Mouse (Mus musculus) bone marrow, adult 2 months (tissue): ENCODE measurements at regions not wholly inside any gene's neighbourhood (a gene's known extent, or its start where the extent isn't known, plus 50 kb on each side); places are given as distances from the start of the nearest gene placed in this dataset.

Source experiments
- CTCF ChIP-seq: fragments of 200-500 bp; IDR thresholded peaks from 2 replicates; pipeline ENCODE4 v1.5.1; 2011; ENCODE audit warnings: low read length, control low read depth; ENCODE audit not compliant: control insufficient read depth, insufficient read depth
- POLR2A ChIP-seq: fragments of 200-500 bp; IDR thresholded peaks from 2 replicates; pipeline ENCODE4 v1.6.1; 2011; ENCODE audit warnings: low read depth, mild to moderate bottlenecking, control low read depth, low read length, borderline replicate concordance; ENCODE audit not compliant: control insufficient read depth

GRCm38 (mm10) chr15:31815551-31815950, 213.9 kb downstream of the Fam173b start:
- TF ChIP-seq POLR2A (no peak), CTCF (no peak)
